Mouse (Mus musculus): ENCODE data around the gene Elavl3. TPM values are rescaled to one million over a fixed set of nuclear protein-coding genes. Genes with fewer than 3 reads are reported as not detected.

The Elavl3 gene
- total RNA-seq, 2 experiments from 2014 or later: not detected

- ATAC-seq (replicated peaks; ENCODE audit: poor library complexity): no peak
Observed at GRCm38 (mm10) chr9:21968883-21969282, 82.9 kb downstream of the Elavl3 start.

Other genes starting within 250 kb of the Elavl3 start
- gene Angptl8, start 216.5 kb downstream of the Elavl3 start, total RNA-seq (2015): 0.22 and 1.8 TPM in 2 replicates
- 4.0 and 4.7 TPM in 2 replicates for gene Angptl8, start 216.5 kb downstream of the Elavl3 start, total RNA-seq (2017)
- gene Dock6, start 199.4 kb downstream of the Elavl3 start, total RNA-seq (2015): 0.64 and 1.6 TPM in 2 replicates
- 0.67 and 2.3 TPM in 2 replicates for gene Dock6, start 199.4 kb downstream of the Elavl3 start, total RNA-seq (2017)
- gene Rab3d, start 133.8 kb downstream of the Elavl3 start, total RNA-seq (2015): 14.5 and 20.1 TPM in 2 replicates
- 37.3 and 50.6 TPM in 2 replicates for gene Rab3d, start 133.8 kb downstream of the Elavl3 start, total RNA-seq (2017)
- 0.12 TPM in 1 of 2 replicates, not detected in the other for gene Ccdc159, start 124.6 kb downstream of the Elavl3 start, total RNA-seq (2015)
- 0.08 and 0.41 TPM in 2 replicates for gene Ccdc159, start 124.6 kb downstream of the Elavl3 start, total RNA-seq (2017)
- gene Tmem205, start 124.5 kb downstream of the Elavl3 start, total RNA-seq (2015): 49.4 and 60.5 TPM in 2 replicates
- gene Tmem205, start 124.5 kb downstream of the Elavl3 start, total RNA-seq (2017): 19.7 and 22.1 TPM in 2 replicates
- gene Plppr2, start 115.0 kb downstream of the Elavl3 start, total RNA-seq (2015): 0.42 TPM in 2 replicates
- 0.21 TPM in 1 of 2 replicates, not detected in the other for gene Plppr2, start 115.0 kb downstream of the Elavl3 start, total RNA-seq (2017)
- gene Swsap1, start 96.3 kb downstream of the Elavl3 start, total RNA-seq (2015): 8.1 and 9.0 TPM in 2 replicates
- 4.1 and 5.8 TPM in 2 replicates for gene Swsap1, start 96.3 kb downstream of the Elavl3 start, total RNA-seq (2017)
- 3.0 and 6.0 TPM in 2 replicates for gene Epor, start 88.5 kb downstream of the Elavl3 start, total RNA-seq (2015)
- gene Epor, start 88.5 kb downstream of the Elavl3 start, total RNA-seq (2017): 3.8 and 5.0 TPM in 2 replicates
- not detected in 2 replicates for gene Rgl3, start 62.6 kb downstream of the Elavl3 start, total RNA-seq (2015)
- not detected in 2 replicates for gene Rgl3, start 62.6 kb downstream of the Elavl3 start, total RNA-seq (2017)
- gene Ccdc151, start 49.4 kb downstream of the Elavl3 start, total RNA-seq (2015): not detected in 2 replicates
- gene Ccdc151, start 49.4 kb downstream of the Elavl3 start, total RNA-seq (2017): not detected in 2 replicates
- gene Prkcsh, start 49.2 kb downstream of the Elavl3 start, total RNA-seq (2015): 50.3 and 51.2 TPM in 2 replicates
- 136 and 146 TPM in 2 replicates for gene Prkcsh, start 49.2 kb downstream of the Elavl3 start, total RNA-seq (2017)
- not detected in 2 replicates for gene Gm49318, start 19.2 kb upstream of the Elavl3 start, total RNA-seq (2015)
- gene Gm49318, start 19.2 kb upstream of the Elavl3 start, total RNA-seq (2017): not detected in 2 replicates
- 4.9 and 7.1 TPM in 2 replicates for gene Zfp653, start 19.4 kb upstream of the Elavl3 start, total RNA-seq (2015)
- 8.0 and 11.9 TPM in 2 replicates for gene Zfp653, start 19.4 kb upstream of the Elavl3 start, total RNA-seq (2017)
- gene Ecsit, start 33.4 kb upstream of the Elavl3 start, total RNA-seq (2015): 10.1 and 12.0 TPM in 2 replicates
- gene Ecsit, start 33.4 kb upstream of the Elavl3 start, total RNA-seq (2017): 20.8 and 24.0 TPM in 2 replicates
- gene Cnn1, start 47.2 kb upstream of the Elavl3 start, total RNA-seq (2015): not detected in 2 replicates
- gene Cnn1, start 47.2 kb upstream of the Elavl3 start, total RNA-seq (2017): not detected in 2 replicates
- gene Elof1, start 65.1 kb upstream of the Elavl3 start, total RNA-seq (2015): 106 and 124 TPM in 2 replicates
- 43.6 and 49.6 TPM in 2 replicates for gene Elof1, start 65.1 kb upstream of the Elavl3 start, total RNA-seq (2017)
- gene Acp5, start 83.7 kb upstream of the Elavl3 start, total RNA-seq (2015): 3.3 and 4.1 TPM in 2 replicates
- gene Acp5, start 83.7 kb upstream of the Elavl3 start, total RNA-seq (2017): 2.9 and 5.3 TPM in 2 replicates
- gene Pigyl, start 104.8 kb upstream of the Elavl3 start, total RNA-seq (2015): 21.8 and 25.4 TPM in 2 replicates
- gene Pigyl, start 104.8 kb upstream of the Elavl3 start, total RNA-seq (2017): 28.4 and 31.8 TPM in 2 replicates
- not detected in 2 replicates for gene Zfp872, start 136.1 kb upstream of the Elavl3 start, total RNA-seq (2015)
- not detected in 2 replicates for gene Zfp872, start 136.1 kb upstream of the Elavl3 start, total RNA-seq (2017)
- gene Zfp809, start 173.7 kb upstream of the Elavl3 start, total RNA-seq (2015): 42.9 and 52.0 TPM in 2 replicates
- gene Zfp809, start 173.7 kb upstream of the Elavl3 start, total RNA-seq (2017): 28.8 and 32.3 TPM in 2 replicates
- gene Zfp599, start 207.9 kb upstream of the Elavl3 start, total RNA-seq (2015): 6.0 and 7.1 TPM in 2 replicates
- 8.0 and 9.0 TPM in 2 replicates for gene Zfp599, start 207.9 kb upstream of the Elavl3 start, total RNA-seq (2017)